Mouse (Mus musculus) B cell, adult 2 months (primary cell): ENCODE data around the gene Pgs1.

Experiments used
- DNase-seq, 2 experiments: peaks; one replicate each; pipeline ENCODE4 v3.0.0; 2022

The Pgs1 gene

GRCm38 (mm10) chr11:117986126-117987031 is at the start of gene Pgs1:
Gene Pgs1, plus strand, starts transcription at chr11:117986292.
- DNase-seq, result peak; percentile 93 to 96

- DNase-seq, result no peak
Observed at GRCm38 (mm10) chr11:117939004-117939730, 46.9 kb upstream of the Pgs1 start.

- DNase-seq, result no peak
Observed at GRCm38 (mm10) chr11:117939741-117940285, 46.3 kb upstream of the Pgs1 start.

- DNase-seq, result no peak
Observed at GRCm38 (mm10) chr11:117940881-117941280, 45.2 kb upstream of the Pgs1 start.

GRCm38 (mm10) chr11:117941325-117941834 is 44.7 kb upstream of the Pgs1 start:
- DNase-seq, result no peak

GRCm38 (mm10) chr11:117941848-117942247 is 44.2 kb upstream of the Pgs1 start:
- DNase-seq, result no peak

- peak; percentile 77 to 80 for DNase-seq
Observed at GRCm38 (mm10) chr11:117946195-117946979, 39.7 kb upstream of the Pgs1 start.

GRCm38 (mm10) chr11:117946996-117947419 is 39.1 kb upstream of the Pgs1 start:
- peak; percentile 69 to 71 for DNase-seq

- DNase-seq, result peak; percentile 50 to 54
Observed at GRCm38 (mm10) chr11:117949392-117950091, 36.5 kb upstream of the Pgs1 start.

GRCm38 (mm10) chr11:117951391-117951790 is 34.7 kb upstream of the Pgs1 start:
- no peak for DNase-seq

GRCm38 (mm10) chr11:117952174-117952933 is 33.7 kb upstream of the Pgs1 start:
- peak; percentile 86 to 89 for DNase-seq

GRCm38 (mm10) chr11:117954094-117954493 is 32.0 kb upstream of the Pgs1 start:
- peak in 1 of 2 experiments; percentile 36 for DNase-seq

GRCm38 (mm10) chr11:117954819-117955218 is 31.3 kb upstream of the Pgs1 start:
- no peak for DNase-seq

GRCm38 (mm10) chr11:117955621-117956020 is 30.5 kb upstream of the Pgs1 start:
- DNase-seq, result no peak

GRCm38 (mm10) chr11:117958197-117958596 is 27.9 kb upstream of the Pgs1 start:
- no peak for DNase-seq

- DNase-seq, result no peak
Observed at GRCm38 (mm10) chr11:117959166-117959565, 26.9 kb upstream of the Pgs1 start.

GRCm38 (mm10) chr11:117959741-117960381 is 26.2 kb upstream of the Pgs1 start:
- DNase-seq, result peak; percentile 71 to 72

- no peak for DNase-seq
Observed at GRCm38 (mm10) chr11:117960601-117961000, 25.5 kb upstream of the Pgs1 start.

- DNase-seq, result no peak
Observed at GRCm38 (mm10) chr11:117962228-117963067, 23.6 kb upstream of the Pgs1 start.
